Mouse (Mus musculus): ENCODE data around the gene Gsto2. TPM values are rescaled to one million over a fixed set of nuclear protein-coding genes. Genes with fewer than 3 reads are reported as not detected.

Gsto2 gene
- polyA plus RNA-seq, 1 experiment = 0.84 TPM

- H3K27me3 ChIP-seq (ENCODE audit: control insufficient read depth, insufficient read depth, low read length) = no peaks in the 10 kb centered on the region
- no peaks in the 10 kb centered on the region for H3K36me3 ChIP-seq (ENCODE audit: control insufficient read depth, insufficient read depth, low read length)
These were observed 16.2 kb downstream of the Gsto2 start for GRCm38 (mm10) chr19:47881538-47881937.

DNA sequence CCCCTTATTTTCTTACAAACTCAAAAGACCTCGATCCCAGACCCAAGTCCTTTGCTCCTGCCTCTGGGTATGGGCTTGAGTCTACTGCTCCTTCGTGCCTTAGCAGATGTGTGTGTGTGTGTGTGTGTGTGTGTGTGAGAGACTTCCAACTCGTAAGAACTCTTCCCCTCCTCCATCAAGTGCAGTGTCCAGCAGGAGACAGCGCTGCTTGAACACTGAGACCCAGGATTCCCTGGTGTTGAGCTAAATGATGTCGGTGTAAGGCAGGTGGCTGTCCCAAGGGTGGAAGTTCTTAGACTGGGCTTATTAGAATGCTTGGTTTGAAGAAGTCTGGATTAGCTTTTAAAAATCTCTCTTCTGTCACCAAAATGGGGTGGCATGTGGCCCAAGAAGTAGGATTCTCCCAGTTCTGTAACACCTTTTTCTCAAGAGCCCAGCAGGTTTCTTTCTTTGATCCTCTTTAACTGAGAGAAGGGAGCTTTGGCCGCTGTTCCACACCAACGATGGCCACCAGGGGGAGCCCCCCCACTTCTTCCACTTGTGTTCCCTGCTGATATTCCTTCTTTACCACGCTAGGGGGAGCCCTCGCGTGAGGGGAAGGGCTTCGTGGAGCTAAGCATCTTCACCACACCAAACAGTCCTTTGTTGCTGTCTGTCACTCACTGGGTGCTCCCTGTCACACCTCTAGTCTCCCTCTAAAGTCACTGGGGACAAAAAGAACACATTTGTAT lies 17.0 kb downstream of the Gsto2 start:
- H3K36me3 ChIP-seq (ENCODE audit: control insufficient read depth, insufficient read depth, low read length) = no peaks in the 10 kb centered on the region
- H3K4me3 ChIP-seq (ENCODE audit: control insufficient read depth, insufficient read depth, low read length) = no peak overlapping the region
- H3K27ac ChIP-seq (ENCODE audit: control insufficient read depth, insufficient read depth, low read length) = no peak overlapping the region
- WGBS = 31% methylated on average over 11 of the region's 11 CpGs
- TF ChIP-seq CTCF (IDR thresholded peaks at IDR 0.05; ENCODE audit: borderline replicate concordance, control insufficient read depth, extremely low read depth, insufficient read depth, low read length, poor library complexity) (peak; percentile 99), POLR2A (IDR thresholded peaks at IDR 0.05; ENCODE audit: control insufficient read depth, extremely low read depth, insufficient read depth, low read length, poor library complexity) (no peak)
- peak; percentile 85 for DNase-seq
- H3K4me1 ChIP-seq (replicated peaks; ENCODE audit: control insufficient read depth, insufficient read depth, low read length) = peaks cover 15% of the 10 kb centered on the region
- no peaks in the 10 kb centered on the region for H3K27me3 ChIP-seq (ENCODE audit: control insufficient read depth, insufficient read depth, low read length)

More at GRCm38 (mm10) chr19:47881538-47881937, 16.2 kb downstream of the Gsto2 start:
- TF ChIP-seq POLR2A (IDR thresholded peaks at IDR 0.05; ENCODE audit: control insufficient read depth, extremely low read depth, insufficient read depth, low read length, poor library complexity) (no peak), CTCF (IDR thresholded peaks at IDR 0.05; ENCODE audit: borderline replicate concordance, control insufficient read depth, extremely low read depth, insufficient read depth, low read length, poor library complexity) (no peak)
- H3K27ac ChIP-seq (ENCODE audit: control insufficient read depth, insufficient read depth, low read length) = no peak overlapping the region
- H3K4me1 ChIP-seq (replicated peaks; ENCODE audit: control insufficient read depth, insufficient read depth, low read length) = peaks cover 7% of the 10 kb centered on the region
- WGBS = 85% methylated on average over 7 of the region's 7 CpGs
- DNase-seq = no peak
- H3K4me3 ChIP-seq (ENCODE audit: control insufficient read depth, insufficient read depth, low read length) = no peak overlapping the region

GRCm38 (mm10) chr19:47882882-47883254 lies 17.5 kb downstream of the Gsto2 start:
- Histone ChIP-seq H3K36me3 (ENCODE audit: control insufficient read depth, insufficient read depth, low read length) (no peaks in the 10 kb centered on the region), H3K4me1 (replicated peaks; ENCODE audit: control insufficient read depth, insufficient read depth, low read length) (peaks cover 21% of the 10 kb centered on the region), H3K27me3 (ENCODE audit: control insufficient read depth, insufficient read depth, low read length) (no peaks in the 10 kb centered on the region), H3K4me3 (ENCODE audit: control insufficient read depth, insufficient read depth, low read length) (no peak overlapping the region), H3K27ac (ENCODE audit: control insufficient read depth, insufficient read depth, low read length) (no peak overlapping the region)
- TF ChIP-seq POLR2A (IDR thresholded peaks at IDR 0.05; ENCODE audit: control insufficient read depth, extremely low read depth, insufficient read depth, low read length, poor library complexity) (no peak), CTCF (IDR thresholded peaks at IDR 0.05; ENCODE audit: borderline replicate concordance, control insufficient read depth, extremely low read depth, insufficient read depth, low read length, poor library complexity) (no peak)
- WGBS = 52% methylated on average over 9 of the region's 9 CpGs
- no peak for DNase-seq

DNA sequence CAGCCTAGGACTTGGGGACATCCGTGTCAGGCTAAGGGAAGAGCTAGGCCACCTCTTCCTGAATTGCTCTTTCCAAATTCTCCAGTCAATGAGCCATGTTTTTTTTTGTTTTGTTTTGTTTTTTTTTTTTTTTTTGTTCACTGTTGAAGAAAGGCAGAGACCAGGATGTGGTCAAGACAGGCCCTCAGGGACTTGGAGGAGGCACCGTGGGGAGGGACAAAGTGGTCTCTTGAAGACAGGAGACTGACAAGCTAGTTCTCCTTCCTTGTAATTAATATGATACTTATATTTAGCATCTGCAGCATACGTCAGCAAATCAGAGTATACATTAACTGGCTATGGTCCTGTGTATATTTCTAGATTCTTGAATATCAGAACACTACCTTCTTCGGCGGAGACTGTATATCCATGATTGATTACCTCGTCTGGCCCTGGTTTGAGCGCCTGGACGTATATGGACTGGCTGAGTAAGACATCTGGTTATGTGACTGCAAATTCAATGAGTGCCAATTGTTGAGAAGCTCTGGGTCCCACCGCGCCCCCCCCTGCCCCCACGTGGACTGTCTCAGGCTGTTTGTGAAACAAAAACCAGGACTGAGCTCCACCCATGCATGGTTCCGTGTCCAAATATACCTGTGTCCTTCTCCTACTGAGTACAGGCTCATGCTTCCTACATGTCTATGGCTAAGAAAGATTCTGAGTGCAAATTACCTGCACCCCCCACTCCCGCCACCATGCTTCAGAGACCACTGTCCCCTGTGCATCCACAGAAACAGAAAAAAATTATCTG lies 19.2 kb downstream of the Gsto2 start:
- DNase-seq = no peak
- WGBS = 80% methylated on average over 13 of the region's 13 CpGs
- no peak overlapping the region for H3K27ac ChIP-seq (ENCODE audit: control insufficient read depth, insufficient read depth, low read length)
- no peaks in the 10 kb centered on the region for H3K36me3 ChIP-seq (ENCODE audit: control insufficient read depth, insufficient read depth, low read length)
- H3K4me3 ChIP-seq (ENCODE audit: control insufficient read depth, insufficient read depth, low read length) = no peak overlapping the region
- peaks cover 27% of the 10 kb centered on the region for H3K4me1 ChIP-seq (replicated peaks; ENCODE audit: control insufficient read depth, insufficient read depth, low read length)
- no peaks in the 10 kb centered on the region for H3K27me3 ChIP-seq (ENCODE audit: control insufficient read depth, insufficient read depth, low read length)
- TF ChIP-seq CTCF (IDR thresholded peaks at IDR 0.05; ENCODE audit: borderline replicate concordance, control insufficient read depth, extremely low read depth, insufficient read depth, low read length, poor library complexity) (no peak), POLR2A (IDR thresholded peaks at IDR 0.05; ENCODE audit: control insufficient read depth, extremely low read depth, insufficient read depth, low read length, poor library complexity) (no peak)

DNA sequence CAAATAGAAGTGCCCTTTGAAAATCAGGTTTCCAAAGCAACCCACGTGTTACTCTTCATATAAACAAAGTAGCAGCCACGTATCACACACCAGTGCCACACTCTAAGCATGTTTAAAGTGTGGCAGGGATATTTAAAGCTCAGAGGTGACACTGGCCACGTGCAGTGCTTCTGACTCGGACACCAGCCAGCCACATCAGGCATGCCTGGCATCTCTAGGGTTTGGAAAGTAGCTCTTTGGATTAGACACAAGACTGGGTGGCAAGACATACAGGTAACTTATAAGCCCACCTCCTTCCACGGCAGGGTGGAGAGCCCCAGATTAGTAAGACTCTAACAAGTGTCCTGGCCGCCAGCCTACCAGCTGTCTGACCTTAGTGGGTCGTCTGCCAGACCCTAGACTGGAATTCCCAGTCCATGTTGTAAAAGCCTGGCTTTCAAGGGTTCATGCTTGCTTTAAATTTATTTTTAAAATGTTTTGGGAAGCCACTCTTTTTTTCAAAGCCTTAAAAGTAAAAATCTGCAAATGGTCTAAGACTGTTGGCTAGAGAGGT lies 19.9 kb downstream of the Gsto2 start:
- no peak overlapping the region for H3K27ac ChIP-seq (ENCODE audit: control insufficient read depth, insufficient read depth, low read length)
- no peaks in the 10 kb centered on the region for H3K27me3 ChIP-seq (ENCODE audit: control insufficient read depth, insufficient read depth, low read length)
- no peak for DNase-seq
- H3K4me1 ChIP-seq (replicated peaks; ENCODE audit: control insufficient read depth, insufficient read depth, low read length) = peaks cover 32% of the 10 kb centered on the region
- WGBS = 62% methylated on average over 7 of the region's 7 CpGs
- no peaks in the 10 kb centered on the region for H3K36me3 ChIP-seq (ENCODE audit: control insufficient read depth, insufficient read depth, low read length)
- no peak overlapping the region for H3K4me3 ChIP-seq (ENCODE audit: control insufficient read depth, insufficient read depth, low read length)
- TF ChIP-seq CTCF (IDR thresholded peaks at IDR 0.05; ENCODE audit: borderline replicate concordance, control insufficient read depth, extremely low read depth, insufficient read depth, low read length, poor library complexity) = no peak
- TF ChIP-seq POLR2A (IDR thresholded peaks at IDR 0.05; ENCODE audit: control insufficient read depth, extremely low read depth, insufficient read depth, low read length, poor library complexity) = no peak

GRCm38 (mm10) chr19:47885886-47886285 lies 20.6 kb downstream of the Gsto2 start:
- WGBS = 85% methylated on average over 11 of the region's 11 CpGs
- DNase-seq = no peak
- no peak overlapping the region for H3K27ac ChIP-seq (ENCODE audit: control insufficient read depth, insufficient read depth, low read length)
- no peaks in the 10 kb centered on the region for H3K27me3 ChIP-seq (ENCODE audit: control insufficient read depth, insufficient read depth, low read length)
- no peaks in the 10 kb centered on the region for H3K36me3 ChIP-seq (ENCODE audit: control insufficient read depth, insufficient read depth, low read length)
- H3K4me1 ChIP-seq (replicated peaks; ENCODE audit: control insufficient read depth, insufficient read depth, low read length) = peaks cover 36% of the 10 kb centered on the region
- TF ChIP-seq POLR2A (IDR thresholded peaks at IDR 0.05; ENCODE audit: control insufficient read depth, extremely low read depth, insufficient read depth, low read length, poor library complexity) (no peak), CTCF (IDR thresholded peaks at IDR 0.05; ENCODE audit: borderline replicate concordance, control insufficient read depth, extremely low read depth, insufficient read depth, low read length, poor library complexity) (no peak)
- no peak overlapping the region for H3K4me3 ChIP-seq (ENCODE audit: control insufficient read depth, insufficient read depth, low read length)

All from thymus, adult 2 months (tissue).